Mouse (Mus musculus) bone marrow macrophage, adult 2 months (primary cell): ENCODE data around the gene Prlh. TPM values are rescaled to one million over a fixed set of nuclear protein-coding genes. Genes with fewer than 3 reads are reported as not detected.

Source experiments
- H3K27ac ChIP-seq: 2 replicates; pipeline ENCODE4 v1.5.1; 2012; ENCODE audit warnings: low read depth, low read length; ENCODE audit not compliant: insufficient read depth
- H3K4me1 ChIP-seq: 2 replicates; pipeline ENCODE4 v1.6.1; 2012; ENCODE audit warnings: low read length; ENCODE audit not compliant: control insufficient read depth, insufficient read depth
- H3K4me3 ChIP-seq: 2 replicates; pipeline ENCODE4 v1.5.1; 2012; ENCODE audit warnings: mild to moderate bottlenecking, low read length, moderate library complexity; ENCODE audit not compliant: insufficient read depth
- CTCF ChIP-seq: IDR thresholded peaks from 2 replicates; pipeline ENCODE4 v1.5.1; 2012; ENCODE audit warnings: low read depth, mild to moderate bottlenecking, low read length, moderate library complexity
- POLR2A ChIP-seq: IDR thresholded peaks from 2 replicates; pipeline ENCODE4 v1.6.1; 2012; ENCODE audit warnings: mild to moderate bottlenecking, low read depth, low read length, borderline replicate concordance
- polyA plus RNA-seq: library from polyadenylated mRNA; stranded (reverse); fragments of >200 nt; gene quantifications from 2 replicates; pipeline ENCODE4 v1.2.4, GENCODE M21; 2012; ENCODE audit not compliant: missing spikeins, insufficient read depth, insufficient read length

Gene Prlh
- not detected in 2 replicates for polyA plus RNA-seq

- no peak within 1 kb of the TSS for H3K27ac ChIP-seq
- TF ChIP-seq CTCF = no peak
- no peak for TF ChIP-seq POLR2A
- no peak within 1 kb of the TSS for H3K4me3 ChIP-seq
- H3K4me1 ChIP-seq = no peaks in the 10 kb centered on the region
These were observed at the start of gene Prlh for GRCm38 (mm10) chr1:90952808-90953207. Prlh (plus strand) TSS chr1:90953108.

- no peak overlapping the region for H3K4me3 ChIP-seq
- TF ChIP-seq CTCF (no peak), POLR2A (no peak)
- H3K4me1 ChIP-seq = peaks cover 13% of the 10 kb centered on the region
- H3K27ac ChIP-seq = no peak overlapping the region
These were observed 49.5 kb upstream of the Prlh start for GRCm38 (mm10) chr1:90903211-90903945.

- Histone ChIP-seq H3K4me1 (peaks cover 13% of the 10 kb centered on the region), H3K4me3 (no peak overlapping the region), H3K27ac (no peak overlapping the region)
- no peak for TF ChIP-seq POLR2A
- no peak for TF ChIP-seq CTCF
These were observed 48.9 kb upstream of the Prlh start for GRCm38 (mm10) chr1:90903971-90904458.

GRCm38 (mm10) chr1:90904729-90905404 lies 48.0 kb upstream of the Prlh start:
- H3K27ac ChIP-seq = no peak overlapping the region
- H3K4me1 ChIP-seq = peaks cover 13% of the 10 kb centered on the region
- no peak overlapping the region for H3K4me3 ChIP-seq
- TF ChIP-seq POLR2A = no peak
- TF ChIP-seq CTCF = no peak

GRCm38 (mm10) chr1:90906357-90906756 lies 46.6 kb upstream of the Prlh start:
- peaks cover 2% of the 10 kb centered on the region; the same call in 1 of the 2 replicates for H3K4me1 ChIP-seq
- no peak overlapping the region for H3K4me3 ChIP-seq
- no peak overlapping the region for H3K27ac ChIP-seq
- TF ChIP-seq POLR2A (no peak), CTCF (peak; percentile 60)

GRCm38 (mm10) chr1:90909161-90909560 lies 43.7 kb upstream of the Prlh start:
- Histone ChIP-seq H3K27ac (no peak overlapping the region), H3K4me1 (no peaks in the 10 kb centered on the region), H3K4me3 (no peak overlapping the region)
- no peak for TF ChIP-seq POLR2A
- TF ChIP-seq CTCF = no peak

GRCm38 (mm10) chr1:90909631-90910152 lies 43.2 kb upstream of the Prlh start:
- no peak overlapping the region for H3K4me3 ChIP-seq
- TF ChIP-seq CTCF (no peak), POLR2A (no peak)
- 0 out of 2 replicates have a peak, but pooled peaks cover 1% of the 10 kb centered on the region for H3K4me1 ChIP-seq
- no peak overlapping the region for H3K27ac ChIP-seq

- no peak for TF ChIP-seq CTCF
- TF ChIP-seq POLR2A = no peak
- Histone ChIP-seq H3K4me1 (peaks cover 8% of the 10 kb centered on the region), H3K4me3 (no peak overlapping the region), H3K27ac (no peak overlapping the region)
These were observed 39.7 kb upstream of the Prlh start for GRCm38 (mm10) chr1:90913231-90913630.

- H3K4me3 ChIP-seq = peak within 1 kb of the TSS; percentile 51
- TF ChIP-seq CTCF (no peak), POLR2A (no peak)
- peaks cover 8% of the 10 kb centered on the region for H3K4me1 ChIP-seq
- no peak within 1 kb of the TSS for H3K27ac ChIP-seq
These were observed 37.8 kb upstream of the Prlh start, which contains the start of gene Mlph for GRCm38 (mm10) chr1:90914948-90915569. Mlph (plus strand) TSS chr1:90915085.
